24 mouse cellular contexts compared by ENCODE assay signal in genomic region chr5:52572572-52572971, GRCm38 (mm10). TPM values are rescaled to one million over a fixed set of nuclear protein-coding genes. Genes with fewer than 3 reads are reported as not detected.
DNase-seq lines count a peak whose midpoint lies in the region; ATAC-seq and TF ChIP-seq lines count a peak whose summit lies in the region.
"Had no signal": no experiment of that assay in that cellular context is flagged by ENCODE, and none has a peak within 500 bp of the region (broad histone marks: within the 10 kb centered on the region; RNA-seq: fewer than 3 reads in every experiment).

No protein-coding gene starts in this region.

- no peak overlapping the region for H3K27ac ChIP-seq in intestine, postnatal 0 days (ENCODE audit: low read depth, low read length)
- no peak overlapping the region for H3K27ac ChIP-seq in intestine, embryonic 15.5 days
- H3K27ac ChIP-seq in lung, postnatal 0 days (ENCODE audit: low read length), result no peak overlapping the region
- H3K27ac ChIP-seq: embryonic facial prominence, embryonic 12.5 days; hindbrain, embryonic 12.5 days; lung, embryonic 15.5 days; midbrain, embryonic 15.5 days; neural tube, embryonic 15.5 days had no signal

- TF ChIP-seq EP300 in lung, postnatal 0 days (IDR thresholded peaks at IDR 0.05), result no peak

- 38% methylated on average over 1 of the region's 1 CpGs for WGBS in intestine, postnatal 0 days
- 54% methylated on average over 1 of the region's 1 CpGs for WGBS in intestine, embryonic 15.5 days
- 33% methylated on average over 1 of the region's 1 CpGs for WGBS in lung, postnatal 0 days

- no peaks in the 10 kb centered on the region for H3K27me3 ChIP-seq in intestine, postnatal 0 days (replicated peaks; ENCODE audit: control insufficient read depth, insufficient read depth, low read length)
- H3K27me3 ChIP-seq in intestine, embryonic 15.5 days (replicated peaks), result no peaks in the 10 kb centered on the region
- H3K27me3 ChIP-seq in lung, postnatal 0 days (replicated peaks; ENCODE audit: insufficient read depth, low read length), result no peaks in the 10 kb centered on the region
- H3K27me3 ChIP-seq: embryonic facial prominence, embryonic 12.5 days; hindbrain, embryonic 12.5 days; lung, embryonic 15.5 days; midbrain, embryonic 15.5 days had no signal

- no peak overlapping the region for H3K4me2 ChIP-seq in intestine, postnatal 0 days (replicated peaks; ENCODE audit: low read depth)
- H3K4me2 ChIP-seq in intestine, embryonic 15.5 days (replicated peaks), result no peak overlapping the region
- H3K4me2 ChIP-seq in lung, postnatal 0 days (replicated peaks; ENCODE audit: low read depth, low read length), result no peak overlapping the region
- H3K4me2 ChIP-seq: embryonic facial prominence, embryonic 12.5 days; heart, embryonic 11.5 days; hindbrain, embryonic 12.5 days; lung, embryonic 15.5 days; midbrain, embryonic 15.5 days; neural tube, embryonic 15.5 days had no signal

- peaks cover 8% of the 10 kb centered on the region for H3K9me3 ChIP-seq in intestine, postnatal 0 days (ENCODE audit: control insufficient read depth)
- peaks cover 6% of the 10 kb centered on the region; the same call in 1 of the 2 replicates for H3K9me3 ChIP-seq in intestine, embryonic 15.5 days
- peaks cover 5% of the 10 kb centered on the region; the same call in 1 of the 2 replicates for H3K9me3 ChIP-seq in lung, postnatal 0 days (ENCODE audit: low read length)

- no peak overlapping the region for H3K4me3 ChIP-seq in intestine, postnatal 0 days (ENCODE audit: low read depth, low read length)
- no peak overlapping the region for H3K4me3 ChIP-seq in intestine, embryonic 15.5 days (replicated peaks)
- no peak overlapping the region for H3K4me3 ChIP-seq in lung, postnatal 0 days (ENCODE audit: low read depth, low read length)
- H3K4me3 ChIP-seq: embryonic facial prominence, embryonic 12.5 days; erythroblast, embryonic 14.5 days; hindbrain, embryonic 12.5 days; lung, embryonic 15.5 days; midbrain, embryonic 15.5 days; neural tube, embryonic 15.5 days had no signal

- ATAC-seq in intestine, postnatal 0 days, result no peak
- no peak for ATAC-seq in intestine, embryonic 15.5 days
- ATAC-seq in lung, postnatal 0 days, result no peak
- ATAC-seq: forebrain, embryonic 14.5 days; intestine, embryonic 16.5 days; midbrain, embryonic 15.5 days had no signal

- no peaks in the 10 kb centered on the region for H3K4me1 ChIP-seq in intestine, postnatal 0 days (replicated peaks; ENCODE audit: control insufficient read depth, insufficient read depth, low read length)
- no peaks in the 10 kb centered on the region for H3K4me1 ChIP-seq in intestine, embryonic 15.5 days (replicated peaks)
- H3K4me1 ChIP-seq in lung, postnatal 0 days (ENCODE audit: insufficient read depth, low read depth, low read length), result no peaks in the 10 kb centered on the region
- H3K4me1 ChIP-seq: embryonic facial prominence, embryonic 12.5 days; hindbrain, embryonic 12.5 days; lung, embryonic 15.5 days; midbrain, embryonic 15.5 days; neural tube, embryonic 15.5 days had no signal

- TF ChIP-seq CTCF in intestine, postnatal 0 days (IDR thresholded peaks at IDR 0.05; ENCODE audit: low read depth), result peak; percentile 38; the same call in 1 of the 2 replicates
- TF ChIP-seq CTCF in lung, postnatal 0 days (IDR thresholded peaks at IDR 0.05), result peak; percentile 24; the same call in 1 of the 2 replicates

- H3K9ac ChIP-seq in intestine, postnatal 0 days (ENCODE audit: low read depth, low read length), result no peak overlapping the region
- H3K9ac ChIP-seq in intestine, embryonic 15.5 days, result no peak overlapping the region
- no peak overlapping the region for H3K9ac ChIP-seq in lung, postnatal 0 days (replicated peaks; ENCODE audit: low read depth)
- H3K9ac ChIP-seq: embryonic facial prominence, embryonic 12.5 days; hindbrain, embryonic 12.5 days; lung, embryonic 15.5 days; midbrain, embryonic 15.5 days; neural tube, embryonic 15.5 days had no signal

- H3K36me3 ChIP-seq in intestine, postnatal 0 days (ENCODE audit: control insufficient read depth, insufficient read depth), result no peaks in the 10 kb centered on the region
- no peaks in the 10 kb centered on the region for H3K36me3 ChIP-seq in intestine, embryonic 15.5 days
- H3K36me3 ChIP-seq in lung, postnatal 0 days (ENCODE audit: insufficient read depth, low read length), result no peaks in the 10 kb centered on the region
- H3K36me3 ChIP-seq: embryonic facial prominence, embryonic 12.5 days; hindbrain, embryonic 12.5 days; lung, embryonic 15.5 days; midbrain, embryonic 15.5 days; neural tube, embryonic 15.5 days had no signal

- DNase-seq in lung, postnatal 0 days (ENCODE audit: low spot score), result no peak
- DNase-seq in lung, postnatal 4 days, result no peak
- peak; percentile 33 for DNase-seq in ES-CJ7 (ENCODE audit: low read depth, low spot score)
- DNase-seq in induced T-regulatory cell, adult 2 months (ENCODE audit: low read depth), result peak; percentile 3
- DNase-seq in gastrocnemius, postnatal 25 days, result no peak
- DNase-seq: cerebellum, adult 9-10 months; heart, postnatal 14 days; layer of hippocampus, postnatal 36 days; left cerebral cortex, postnatal 4 days; liver; right cerebral cortex, postnatal 14 days; spleen, adult 18-20 months; thymus, adult 18-20 months had no signal

RNA-seq across cellular contexts. Expression of gene Lgi2, which starts 6.3 kb away (rescaled TPM):
- polyA plus RNA-seq in intestine, postnatal 0 days (2015; fragmentation: Nextera tagmentation; extraction: Ambion mirVana), result 1.8 and 2.0 TPM in 2 replicates
- 8.5 and 9.4 TPM in 2 replicates for polyA plus RNA-seq in intestine, embryonic 15.5 days (2015; fragmentation: Nextera tagmentation; extraction: Ambion mirVana)
- 2.0 and 2.1 TPM in 2 replicates for polyA plus RNA-seq in lung, postnatal 0 days (2015; fragmentation: Nextera tagmentation; extraction: Ambion mirVana)
- total RNA-seq in gastrocnemius, postnatal 25 days (2021), result 1 to 10 TPM; 1.4 TPM
- polyA plus RNA-seq: erythroblast, embryonic 14.5 days had no signal

Comparison
In these comparisons a context has a peak if more than half of its experiments do, and no peak if none do; other contexts are left out.
1. DNase-seq: peak in ES-CJ7 (single experiment) and induced T-regulatory cell, adult 2 months (single experiment); none in lung, postnatal 0 days (single experiment), lung, postnatal 4 days (0 of 2) and gastrocnemius, postnatal 25 days (single experiment).